Mouse (Mus musculus): ENCODE results near the gene Nectin1.

The Nectin1 gene

GRCm38 (mm10) chr9:43741277-43741676, 2.5 kb upstream of the Nectin1 start:
- DNase-seq (ENCODE audit: low spot score in 2 of 2) = no peak

DNA sequence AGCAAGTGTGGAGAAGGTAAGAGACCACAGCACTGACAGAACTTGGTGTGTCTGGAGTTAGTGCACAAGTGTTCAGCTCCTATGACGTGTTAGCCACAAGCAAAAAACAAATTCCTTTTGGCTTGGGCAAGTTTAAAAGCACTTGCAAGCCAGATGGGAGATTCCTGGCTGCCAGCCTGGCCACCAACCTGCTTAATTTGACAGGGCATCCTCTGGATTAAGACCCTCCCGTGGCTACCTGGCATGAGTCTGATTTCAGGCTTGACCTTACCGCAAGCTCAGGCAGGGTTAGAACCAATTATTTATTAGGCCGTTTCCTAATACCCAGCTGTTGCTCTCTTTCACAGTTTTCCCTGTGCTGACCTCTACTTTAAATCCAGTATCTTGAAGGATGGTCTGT, 1.7 kb upstream of the Nectin1 start:
- no peak for DNase-seq (ENCODE audit: low spot score in 2 of 2)

DNA sequence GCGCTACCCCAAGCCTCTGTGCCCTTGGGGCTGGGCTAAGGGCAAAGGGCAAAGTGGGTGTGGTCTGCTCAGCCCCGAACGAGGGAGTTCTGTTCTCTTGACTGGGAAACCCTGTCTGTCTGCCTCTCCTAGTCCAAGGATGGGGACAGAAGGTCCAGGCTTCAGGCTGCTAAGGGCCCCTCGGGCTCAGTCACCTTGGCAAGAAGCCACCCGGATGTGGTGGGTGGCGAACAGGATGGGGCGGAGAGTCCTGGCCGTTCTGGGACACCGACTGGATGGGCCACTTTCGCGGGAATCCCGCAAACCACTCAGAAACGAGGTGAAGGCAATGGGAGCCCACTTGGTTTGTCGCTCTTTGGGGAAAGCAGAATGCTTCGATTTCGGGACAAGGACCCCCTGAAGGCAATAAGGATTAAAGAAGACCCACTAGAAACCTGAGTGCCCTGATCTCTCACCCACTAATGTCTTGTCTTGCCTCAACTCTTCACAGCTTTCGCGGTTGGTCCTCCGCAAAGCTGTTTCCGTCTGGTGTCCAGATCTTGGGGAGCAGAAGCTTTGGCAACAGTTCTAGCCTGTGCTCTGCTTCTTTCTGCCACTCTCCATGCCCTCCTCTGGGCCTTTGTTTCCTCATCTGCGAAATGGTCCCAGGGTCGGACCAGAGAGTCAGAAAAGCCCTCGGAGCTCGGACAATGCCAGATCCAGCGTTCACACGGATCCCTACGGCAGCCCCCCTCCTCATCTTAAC, 710 bp upstream of the Nectin1 start:
- peak; percentile 82 to 86 for DNase-seq (ENCODE audit: low spot score in 2 of 2)

- DNase-seq (ENCODE audit: low spot score in 2 of 2) = peak in 1 of 2 experiments; percentile 20
Measured at GRCm38 (mm10) chr9:43744138-43744981, 576 bp downstream of the Nectin1 start.

DNA sequence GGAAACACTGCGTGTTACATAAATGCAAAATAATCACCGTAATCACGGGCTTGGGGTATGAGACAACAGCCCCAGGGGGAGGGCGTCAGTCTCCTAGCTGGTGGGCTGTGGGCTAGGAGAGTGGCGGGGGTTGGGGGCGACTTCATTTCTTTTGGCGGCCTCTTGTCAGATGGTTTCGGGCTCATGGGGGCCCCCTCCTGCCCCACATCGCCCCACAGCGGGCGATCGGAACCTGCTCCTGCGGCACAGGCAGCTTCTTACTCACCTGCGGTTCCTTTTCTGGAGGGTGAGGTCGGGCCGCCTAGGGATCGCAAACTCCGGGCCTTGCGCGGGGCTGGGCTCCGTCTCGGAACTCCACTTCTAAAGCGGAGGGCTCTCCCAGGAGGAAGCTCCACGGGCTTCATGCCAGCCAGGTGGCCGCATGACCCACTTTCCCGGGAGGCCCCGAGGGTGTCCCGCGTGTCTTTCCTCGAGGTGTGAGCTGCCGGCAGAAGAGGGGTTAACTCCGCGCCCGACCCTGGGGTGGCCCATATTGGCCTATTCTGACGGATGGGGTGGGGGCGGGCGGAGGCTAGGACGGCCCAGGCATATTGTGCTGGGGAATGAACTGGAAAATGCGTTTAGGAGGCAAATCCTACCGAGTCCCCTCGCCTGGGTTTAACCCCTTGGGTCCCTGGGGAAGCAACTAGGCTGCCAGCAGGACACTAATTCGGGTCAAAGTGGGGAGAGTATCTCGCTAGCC, 1.4 kb downstream of the Nectin1 start:
- no peak for DNase-seq (ENCODE audit: low spot score in 2 of 2)

DNA sequence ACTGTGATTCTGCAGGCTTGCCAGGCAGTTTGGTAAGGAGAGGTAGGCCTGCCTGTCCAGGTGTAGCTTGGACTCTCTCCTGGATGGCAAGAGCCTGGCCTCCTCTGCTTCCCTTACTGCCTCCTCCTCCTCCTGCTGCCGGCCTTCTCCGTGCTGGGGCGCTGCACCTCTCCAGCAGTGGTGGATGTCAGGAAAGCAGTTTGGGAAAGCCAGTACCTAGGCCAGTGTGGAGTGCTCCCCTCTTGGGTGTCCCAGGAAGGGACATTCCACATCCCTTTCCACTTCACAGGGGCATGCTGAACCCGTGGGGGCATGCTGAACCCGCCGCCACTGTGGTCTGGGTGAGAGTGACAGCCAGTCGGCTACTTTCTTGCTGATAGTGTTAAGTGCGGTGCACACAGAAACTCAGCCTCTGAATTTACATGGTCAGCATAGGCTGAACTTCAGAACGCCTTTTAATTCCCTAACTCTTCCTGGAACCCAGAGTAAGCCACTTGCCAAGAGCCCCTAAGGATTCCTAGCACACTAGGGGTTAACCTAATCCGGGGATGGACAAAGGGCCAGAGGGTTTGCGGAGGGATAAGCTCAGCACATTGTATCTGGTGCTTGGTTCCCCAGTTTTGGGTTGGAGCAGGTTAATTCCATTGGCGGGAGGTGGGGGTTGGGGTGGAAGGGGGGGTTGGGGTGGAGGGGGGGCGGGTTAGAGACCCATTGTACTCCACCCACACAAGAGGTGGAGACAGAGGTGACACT, 2.3 kb downstream of the Nectin1 start:
- no peak for DNase-seq (ENCODE audit: low spot score in 2 of 2)

- DNase-seq (ENCODE audit: low spot score in 2 of 2) = no peak
Measured at GRCm38 (mm10) chr9:43747710-43748109, 3.9 kb downstream of the Nectin1 start.

GRCm38 (mm10) chr9:43748519-43748918, 4.7 kb downstream of the Nectin1 start:
- DNase-seq (ENCODE audit: low spot score in 2 of 2) = no peak

DNA sequence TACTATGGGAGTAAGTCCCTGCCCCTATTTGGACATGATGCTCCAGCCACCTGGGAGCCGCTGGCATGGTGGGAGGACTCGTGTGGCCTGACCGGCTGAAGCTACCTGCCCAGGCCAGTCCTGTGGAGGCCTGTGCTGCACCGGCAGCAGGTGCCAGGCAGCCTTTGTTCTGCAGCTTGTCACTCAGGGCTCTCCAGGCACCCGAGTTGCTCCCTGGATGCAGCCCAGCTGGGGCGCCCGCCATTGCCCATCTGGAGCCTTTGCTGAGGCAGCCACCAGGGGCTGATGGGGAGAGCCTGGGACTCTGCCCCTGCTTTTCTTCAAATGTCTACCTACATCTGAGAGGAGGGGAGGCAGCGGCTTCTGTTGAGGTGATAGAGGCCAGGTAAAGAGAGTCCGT, 6.3 kb downstream of the Nectin1 start:
- no peak for DNase-seq (ENCODE audit: low spot score in 2 of 2)

DNA sequence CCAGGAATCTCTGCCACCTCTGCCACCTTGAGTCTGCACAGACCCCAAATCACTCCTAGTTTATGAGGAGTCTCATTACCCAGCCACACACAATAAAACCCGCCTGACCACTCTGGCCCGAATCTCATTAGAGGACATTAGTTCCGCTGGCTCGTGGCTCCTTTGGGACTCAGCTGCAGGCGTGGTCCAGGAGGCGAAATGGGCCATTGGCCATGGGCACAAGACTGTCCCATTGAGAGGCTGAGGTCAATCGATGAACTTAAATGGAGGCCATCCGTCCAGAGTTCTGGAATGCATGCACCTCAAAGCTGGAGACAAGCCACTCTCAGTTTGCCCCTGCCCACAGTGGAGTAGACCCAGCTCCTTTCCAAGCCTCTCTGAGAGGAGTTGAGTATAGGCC, 7.3 kb downstream of the Nectin1 start:
- no peak for DNase-seq (ENCODE audit: low spot score in 2 of 2)

- DNase-seq (ENCODE audit: low spot score in 2 of 2) = no peak
Measured at GRCm38 (mm10) chr9:43753481-43753880, 9.7 kb downstream of the Nectin1 start.

DNA sequence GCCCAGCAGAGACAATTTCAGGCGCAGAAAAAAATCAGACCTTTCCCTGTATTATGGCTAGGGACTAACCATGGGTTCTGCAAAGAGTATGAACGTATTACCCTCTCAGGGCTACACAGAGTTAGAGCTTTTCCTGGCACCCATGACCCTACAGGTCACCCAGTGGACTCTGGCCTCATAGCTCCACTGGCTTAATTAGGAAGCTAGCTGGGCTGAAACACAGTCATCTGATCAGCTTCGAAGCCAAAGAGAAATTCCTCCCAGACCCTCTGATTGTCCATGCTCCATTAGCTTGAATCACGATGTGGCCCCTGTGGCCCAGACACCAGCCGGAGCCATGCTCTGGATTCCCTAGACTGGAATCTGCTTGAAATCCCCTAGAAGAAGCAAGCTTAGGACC, 10.3 kb downstream of the Nectin1 start:
- DNase-seq (ENCODE audit: low spot score in 2 of 2) = no peak

GRCm38 (mm10) chr9:43754768-43755197, 11.0 kb downstream of the Nectin1 start:
- DNase-seq (ENCODE audit: low spot score in 2 of 2) = no peak

- DNase-seq (ENCODE audit: low spot score in 2 of 2) = no peak
Measured at GRCm38 (mm10) chr9:43755464-43755863, 11.7 kb downstream of the Nectin1 start.

DNA sequence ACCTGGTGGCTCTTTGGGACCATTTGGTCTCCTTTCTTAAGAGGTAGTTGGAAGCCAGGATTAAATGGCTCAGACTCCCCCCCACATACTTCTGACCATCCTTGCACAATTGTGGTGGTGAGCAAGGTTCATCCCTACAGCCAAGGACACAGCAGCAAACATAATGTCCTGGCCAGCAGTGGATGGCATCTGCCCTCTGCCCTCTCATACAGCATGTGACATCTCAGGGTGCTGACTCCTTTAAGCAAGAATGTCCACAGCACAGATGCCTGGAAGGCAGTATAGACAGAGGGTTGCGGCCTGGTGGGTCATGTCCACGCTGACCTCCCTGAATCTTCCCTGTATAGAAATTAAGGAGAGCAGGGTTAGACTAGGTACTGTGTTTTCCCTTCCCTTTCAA, 12.1 kb downstream of the Nectin1 start:
- no peak for DNase-seq (ENCODE audit: low spot score in 2 of 2)

GRCm38 (mm10) chr9:43757225-43757624, 13.4 kb downstream of the Nectin1 start:
- no peak for DNase-seq (ENCODE audit: low spot score in 2 of 2)

DNA sequence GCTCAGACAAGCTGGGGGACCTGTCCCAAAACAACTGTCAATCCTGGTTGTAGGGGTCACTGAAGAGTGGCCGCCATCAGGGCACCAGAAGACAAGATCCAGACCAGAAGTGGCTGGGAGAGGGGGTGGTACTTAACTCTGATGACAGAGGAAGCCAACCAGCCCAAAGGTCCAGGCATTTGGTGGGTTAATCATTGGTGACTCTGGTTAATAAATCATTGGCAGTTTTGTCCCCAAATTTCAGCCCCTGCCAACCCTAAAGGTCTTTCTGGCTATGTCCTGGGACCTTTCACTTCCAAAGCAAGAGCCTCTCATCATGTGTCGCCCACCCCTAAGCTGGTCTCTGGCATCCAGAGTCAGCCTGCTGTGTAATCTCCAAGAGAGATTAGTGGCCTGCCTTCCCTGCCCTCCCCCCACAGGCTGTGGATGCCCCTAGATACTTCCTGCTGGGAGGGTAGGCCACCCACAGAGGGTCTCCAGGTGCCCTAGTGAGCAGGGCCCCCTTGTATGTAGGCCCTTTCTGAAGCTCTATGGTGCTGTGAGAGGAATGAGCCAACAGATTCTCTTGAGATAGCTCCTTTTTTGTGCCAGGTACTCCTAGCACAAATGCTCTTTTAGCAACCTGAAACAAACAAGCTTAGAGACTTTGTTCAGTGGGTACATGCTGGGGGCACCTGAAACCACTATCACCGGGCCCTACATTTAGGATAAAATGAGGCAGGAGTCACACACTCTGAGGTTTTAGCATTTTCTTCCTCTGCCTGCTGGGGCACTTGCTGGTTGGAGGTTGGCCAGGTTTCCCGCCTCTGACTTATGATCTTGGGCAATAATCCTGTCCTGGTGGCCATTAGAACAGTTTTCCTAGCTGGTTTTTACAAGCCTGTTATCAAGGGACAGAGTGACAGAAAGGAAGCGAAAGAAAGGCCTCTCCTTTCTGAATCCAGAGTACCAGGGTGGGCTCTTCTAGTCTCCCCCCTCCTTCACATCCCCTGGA, 14.5 kb downstream of the Nectin1 start:
- DNase-seq (ENCODE audit: low spot score in 2 of 2) = no peak

GRCm38 (mm10) chr9:43760078-43760477, 16.3 kb downstream of the Nectin1 start:
- DNase-seq (ENCODE audit: low spot score in 2 of 2) = no peak

DNA sequence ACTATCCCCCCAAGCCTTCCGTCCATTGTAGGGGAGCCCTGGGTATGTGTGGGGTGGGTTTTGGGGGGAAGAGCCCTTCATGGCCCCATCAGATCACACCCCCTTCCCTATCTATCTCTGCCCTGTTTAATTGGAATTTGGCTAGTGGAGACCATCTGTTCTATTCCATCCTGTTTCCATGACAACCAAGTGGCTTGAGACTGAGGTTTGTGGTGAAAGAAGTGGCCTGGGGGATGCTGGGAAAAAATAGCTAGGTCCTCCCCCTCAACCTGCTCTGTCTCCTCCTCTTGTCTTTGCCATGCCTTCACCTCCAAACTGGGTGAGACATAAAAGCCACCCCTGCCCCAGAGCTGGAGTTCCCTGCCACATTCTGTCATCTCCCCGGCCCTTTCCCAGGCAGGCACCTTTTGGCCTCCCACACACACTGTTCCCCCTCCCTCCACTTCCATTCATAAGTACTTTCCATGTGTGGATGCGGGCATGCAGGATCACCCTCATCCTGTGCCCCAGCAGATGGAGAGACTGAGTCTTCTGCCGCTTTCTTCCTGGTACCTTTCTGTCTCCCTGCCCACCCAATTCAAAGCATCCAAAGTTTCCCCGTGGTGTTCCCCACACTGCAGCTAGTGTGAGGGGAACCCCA, 17.5 kb downstream of the Nectin1 start:
- no peak for DNase-seq (ENCODE audit: low spot score in 2 of 2)

DNA sequence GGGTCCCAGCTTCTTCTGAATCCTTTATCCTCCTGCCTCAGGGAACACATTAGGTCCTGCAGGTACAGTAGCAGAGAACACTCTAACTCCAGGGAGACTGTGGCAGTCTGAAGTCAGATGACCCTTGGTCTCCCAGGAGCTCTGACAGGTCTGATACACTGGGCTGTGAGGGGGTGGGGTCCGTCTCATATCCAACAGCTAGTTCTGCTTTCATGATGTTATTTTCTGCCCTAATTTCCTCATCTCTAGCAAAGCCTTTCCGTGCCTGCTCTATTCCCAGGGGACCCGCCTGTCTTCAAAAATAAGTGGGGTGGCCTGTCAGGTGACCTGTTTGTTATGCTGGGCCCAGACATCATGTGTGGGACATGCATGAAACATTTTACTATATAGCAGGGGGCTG, 18.2 kb downstream of the Nectin1 start:
- DNase-seq (ENCODE audit: low spot score in 2 of 2) = no peak

All from heart, adult 9 months (tissue).